Mouse (Mus musculus): ENCODE results near the gene Rps6kl1. TPM values are rescaled to one million over a fixed set of nuclear protein-coding genes. Genes with fewer than 3 reads are reported as not detected.

Gene Rps6kl1
- polyA plus RNA-seq, 1 experiment, result 0.05 TPM

GRCm38 (mm10) chr12:85129426-85129978, 21.6 kb downstream of the Rps6kl1 start:
- Histone ChIP-seq H3K4me3 (ENCODE audit: control insufficient read depth, low read depth, low read length) (no peak overlapping the region), H3K4me1 (ENCODE audit: control insufficient read depth, insufficient read depth, low read length) (no peaks in the 10 kb centered on the region), H3K27me3 (ENCODE audit: control insufficient read depth, insufficient read depth, low read length) (no peaks in the 10 kb centered on the region), H3K36me3 (ENCODE audit: control insufficient read depth, insufficient read depth, low read length) (peaks cover 6% of the 10 kb centered on the region), H3K27ac (ENCODE audit: control insufficient read depth, insufficient read depth, low read depth, low read length) (no peak overlapping the region)
- TF ChIP-seq POLR2A (IDR thresholded peaks at IDR 0.05; ENCODE audit: control insufficient read depth, low read depth, low read length), result no peak
- TF ChIP-seq CTCF (IDR thresholded peaks at IDR 0.05; ENCODE audit: control insufficient read depth, insufficient read depth, insufficient replicate concordance, low read depth, low read length), result no peak

- H3K4me1 ChIP-seq (ENCODE audit: control insufficient read depth, insufficient read depth, low read length), result no peaks in the 10 kb centered on the region
- H3K36me3 ChIP-seq (ENCODE audit: control insufficient read depth, insufficient read depth, low read length), result peaks cover 6% of the 10 kb centered on the region
- no peak overlapping the region for H3K27ac ChIP-seq (ENCODE audit: control insufficient read depth, insufficient read depth, low read depth, low read length)
- H3K27me3 ChIP-seq (ENCODE audit: control insufficient read depth, insufficient read depth, low read length), result no peaks in the 10 kb centered on the region
- TF ChIP-seq POLR2A (IDR thresholded peaks at IDR 0.05; ENCODE audit: control insufficient read depth, low read depth, low read length) (no peak), CTCF (IDR thresholded peaks at IDR 0.05; ENCODE audit: control insufficient read depth, insufficient read depth, insufficient replicate concordance, low read depth, low read length) (no peak)
- H3K4me3 ChIP-seq (ENCODE audit: control insufficient read depth, low read depth, low read length), result no peak overlapping the region
Observed at GRCm38 (mm10) chr12:85126986-85127603, 24.0 kb downstream of the Rps6kl1 start.

GRCm38 (mm10) chr12:85124751-85125150, 26.3 kb downstream of the Rps6kl1 start:
- Histone ChIP-seq H3K27ac (ENCODE audit: control insufficient read depth, insufficient read depth, low read depth, low read length) (no peak overlapping the region), H3K27me3 (ENCODE audit: control insufficient read depth, insufficient read depth, low read length) (no peaks in the 10 kb centered on the region), H3K4me3 (ENCODE audit: control insufficient read depth, low read depth, low read length) (no peak overlapping the region), H3K36me3 (ENCODE audit: control insufficient read depth, insufficient read depth, low read length) (peaks cover 3% of the 10 kb centered on the region), H3K4me1 (ENCODE audit: control insufficient read depth, insufficient read depth, low read length) (no peaks in the 10 kb centered on the region)
- TF ChIP-seq POLR2A (IDR thresholded peaks at IDR 0.05; ENCODE audit: control insufficient read depth, low read depth, low read length) (no peak), CTCF (IDR thresholded peaks at IDR 0.05; ENCODE audit: control insufficient read depth, insufficient read depth, insufficient replicate concordance, low read depth, low read length) (no peak)

GRCm38 (mm10) chr12:85123645-85124044, 27.4 kb downstream of the Rps6kl1 start:
- TF ChIP-seq CTCF (IDR thresholded peaks at IDR 0.05; ENCODE audit: control insufficient read depth, insufficient read depth, insufficient replicate concordance, low read depth, low read length) (no peak), POLR2A (IDR thresholded peaks at IDR 0.05; ENCODE audit: control insufficient read depth, low read depth, low read length) (no peak)
- Histone ChIP-seq H3K27ac (ENCODE audit: control insufficient read depth, insufficient read depth, low read depth, low read length) (no peak overlapping the region), H3K36me3 (ENCODE audit: control insufficient read depth, insufficient read depth, low read length) (peaks cover 3% of the 10 kb centered on the region), H3K4me1 (ENCODE audit: control insufficient read depth, insufficient read depth, low read length) (no peaks in the 10 kb centered on the region), H3K27me3 (ENCODE audit: control insufficient read depth, insufficient read depth, low read length) (no peaks in the 10 kb centered on the region), H3K4me3 (ENCODE audit: control insufficient read depth, low read depth, low read length) (no peak overlapping the region)

- TF ChIP-seq POLR2A (IDR thresholded peaks at IDR 0.05; ENCODE audit: control insufficient read depth, low read depth, low read length) (no peak), CTCF (IDR thresholded peaks at IDR 0.05; ENCODE audit: control insufficient read depth, insufficient read depth, insufficient replicate concordance, low read depth, low read length) (no peak)
- no peak overlapping the region for H3K27ac ChIP-seq (ENCODE audit: control insufficient read depth, insufficient read depth, low read depth, low read length)
- no peak overlapping the region for H3K4me3 ChIP-seq (ENCODE audit: control insufficient read depth, low read depth, low read length)
- no peaks in the 10 kb centered on the region for H3K27me3 ChIP-seq (ENCODE audit: control insufficient read depth, insufficient read depth, low read length)
- H3K4me1 ChIP-seq (ENCODE audit: control insufficient read depth, insufficient read depth, low read length), result no peaks in the 10 kb centered on the region
- H3K36me3 ChIP-seq (ENCODE audit: control insufficient read depth, insufficient read depth, low read length), result peaks cover 3% of the 10 kb centered on the region
Observed at GRCm38 (mm10) chr12:85123108-85123530, 27.9 kb downstream of the Rps6kl1 start.

- no peaks in the 10 kb centered on the region for H3K4me1 ChIP-seq (ENCODE audit: control insufficient read depth, insufficient read depth, low read length)
- no peak overlapping the region for H3K4me3 ChIP-seq (ENCODE audit: control insufficient read depth, low read depth, low read length)
- H3K27ac ChIP-seq (ENCODE audit: control insufficient read depth, insufficient read depth, low read depth, low read length), result no peak overlapping the region
- H3K36me3 ChIP-seq (ENCODE audit: control insufficient read depth, insufficient read depth, low read length), result peaks cover 3% of the 10 kb centered on the region
- TF ChIP-seq POLR2A (IDR thresholded peaks at IDR 0.05; ENCODE audit: control insufficient read depth, low read depth, low read length) (no peak), CTCF (IDR thresholded peaks at IDR 0.05; ENCODE audit: control insufficient read depth, insufficient read depth, insufficient replicate concordance, low read depth, low read length) (no peak)
- H3K27me3 ChIP-seq (ENCODE audit: control insufficient read depth, insufficient read depth, low read length), result no peaks in the 10 kb centered on the region
Observed at GRCm38 (mm10) chr12:85121806-85122459, 29.1 kb downstream of the Rps6kl1 start.

GRCm38 (mm10) chr12:85115678-85116077, 35.4 kb downstream of the Rps6kl1 start:
- no peak overlapping the region for H3K4me3 ChIP-seq (ENCODE audit: control insufficient read depth, low read depth, low read length)
- no peaks in the 10 kb centered on the region for H3K27me3 ChIP-seq (ENCODE audit: control insufficient read depth, insufficient read depth, low read length)
- no peak overlapping the region for H3K27ac ChIP-seq (ENCODE audit: control insufficient read depth, insufficient read depth, low read depth, low read length)
- no peaks in the 10 kb centered on the region; the same call in 1 of the 2 replicates for H3K36me3 ChIP-seq (ENCODE audit: control insufficient read depth, insufficient read depth, low read length)
- TF ChIP-seq POLR2A (IDR thresholded peaks at IDR 0.05; ENCODE audit: control insufficient read depth, low read depth, low read length) (no peak), CTCF (IDR thresholded peaks at IDR 0.05; ENCODE audit: control insufficient read depth, insufficient read depth, insufficient replicate concordance, low read depth, low read length) (no peak)
- H3K4me1 ChIP-seq (ENCODE audit: control insufficient read depth, insufficient read depth, low read length), result peaks cover 5% of the 10 kb centered on the region

All from testis, adult 2 months (tissue).